Mouse (Mus musculus) forebrain, embryonic 15.5 days (tissue): ENCODE data around the gene Apoa4. TPM values are rescaled to one million over a fixed set of nuclear protein-coding genes. Genes with fewer than 3 reads are reported as not detected.

Experiments used
- polyA plus RNA-seq: library from polyadenylated mRNA; unstranded; fragments of >200 nt; fragmentation: Nextera tagmentation; extraction: Ambion mirVana; gene quantifications from 2 replicates; pipeline ENCODE4 v1.2.1, GENCODE M21; 2015

Apoa4 gene
- polyA plus RNA-seq, 1 experiment from 2014 or later: not detected

Other genes starting within 250 kb of the Apoa4 start
- gene Pafah1b2, start 228.0 kb upstream of the Apoa4 start, polyA plus RNA-seq: 284 and 289 TPM in 2 replicates
- gene Sik3, start 227.9 kb upstream of the Apoa4 start, polyA plus RNA-seq: 7.8 and 9.2 TPM in 2 replicates
- 1.7 and 3.5 TPM in 2 replicates for gene Apoa1, start 12.1 kb upstream of the Apoa4 start, polyA plus RNA-seq
- gene Apoc3, start 5.1 kb upstream of the Apoa4 start, polyA plus RNA-seq: not detected in 2 replicates
- gene Apoa5, start 27.9 kb downstream of the Apoa4 start, polyA plus RNA-seq: not detected in 2 replicates
- gene Zpr1, start 32.4 kb downstream of the Apoa4 start, polyA plus RNA-seq: 69.7 and 73.1 TPM in 2 replicates
- gene Bud13, start 42.3 kb downstream of the Apoa4 start, polyA plus RNA-seq: 18.5 and 19.7 TPM in 2 replicates
- gene 4931429L15Rik, start 79.3 kb downstream of the Apoa4 start, polyA plus RNA-seq: not detected in 2 replicates